Mouse (Mus musculus) lung, postnatal 0 days (tissue): Measurements from ENCODE around the gene Hk3.

ENCODE experiments used
- CTCF ChIP-seq: IDR thresholded peaks from 2 replicates; pipeline ENCODE4 v1.5.1; 2016; ENCODE audit warnings: antibody characterized with exemption, mild to moderate bottlenecking
- EP300 ChIP-seq: IDR thresholded peaks from 2 replicates; pipeline ENCODE4 v1.6.1; 2016; ENCODE audit warnings: antibody characterized with exemption, mild to moderate bottlenecking, control low read depth

- TF ChIP-seq CTCF = no peak
- TF ChIP-seq EP300 = no peak
Observed at GRCm38 (mm10) chr13:55022256-55022655, 1.1 kb upstream of the Hk3 start.
